Mouse (Mus musculus) hindbrain, embryonic 10.5 days (tissue): ENCODE results near the gene Chchd1. TPM values are rescaled to one million over a fixed set of nuclear protein-coding genes. Genes with fewer than 3 reads are reported as not detected.
"Not testable (repeated sequence)": the region's sequence is repeated elsewhere in the genome, so short reads cannot be mapped to it uniquely, and the experiment has no call there.

ENCODE experiments used
- DNase-seq: peaks from one replicate; pipeline ENCODE4 v3.0.0-alpha.2; 2017; ENCODE audit warnings: low spot score
- H3K27ac ChIP-seq: fragments of 300-500 bp; sonication (generic); 2 replicates; pipeline ENCODE4 v1.5.1; 2016; ENCODE audit warnings: mild to moderate bottlenecking, moderate library complexity
- H3K27me3 ChIP-seq: fragments of 300-500 bp; sonication (generic); 2 replicates; pipeline ENCODE4 v1.6.1; 2016; ENCODE audit warnings: mild to moderate bottlenecking; ENCODE audit not compliant: poor library complexity, insufficient read depth, severe bottlenecking
- H3K36me3 ChIP-seq: fragments of 300-500 bp; sonication (generic); 2 replicates; pipeline ENCODE4 v1.6.1; 2016; ENCODE audit warnings: mild to moderate bottlenecking, moderate library complexity
- H3K4me1 ChIP-seq: fragments of 300-500 bp; sonication (generic); replicated peaks from 2 replicates; pipeline ENCODE4 v1.6.1; 2016; ENCODE audit warnings: mild to moderate bottlenecking
- H3K4me3 ChIP-seq: fragments of 300-500 bp; sonication (generic); 2 replicates; pipeline ENCODE4 v1.5.1; 2016; ENCODE audit warnings: mild to moderate bottlenecking, moderate library complexity
- H3K9me3 ChIP-seq: fragments of 300-500 bp; sonication (generic); 2 replicates; pipeline ENCODE4 v1.6.1; 2016; ENCODE audit warnings: mild to moderate bottlenecking, moderate library complexity
- WGBS: fragments of 180-500 bp; shearing (Covaris S2); methylation state at CpG from one replicate; pipeline ENCODE4 v1.1.7; 2016; 5-methylcytosine and 5-hydroxymethylcytosine counted together
- polyA plus RNA-seq: library from polyadenylated mRNA; unstranded; fragments of >200 nt; fragmentation: Nextera tagmentation; extraction: Ambion mirVana; gene quantifications from 2 replicates; pipeline ENCODE4 v1.2.1, GENCODE M21; 2016

Chchd1 gene
- polyA plus RNA-seq, 1 experiment from 2014 or later = 263 TPM

DNA sequence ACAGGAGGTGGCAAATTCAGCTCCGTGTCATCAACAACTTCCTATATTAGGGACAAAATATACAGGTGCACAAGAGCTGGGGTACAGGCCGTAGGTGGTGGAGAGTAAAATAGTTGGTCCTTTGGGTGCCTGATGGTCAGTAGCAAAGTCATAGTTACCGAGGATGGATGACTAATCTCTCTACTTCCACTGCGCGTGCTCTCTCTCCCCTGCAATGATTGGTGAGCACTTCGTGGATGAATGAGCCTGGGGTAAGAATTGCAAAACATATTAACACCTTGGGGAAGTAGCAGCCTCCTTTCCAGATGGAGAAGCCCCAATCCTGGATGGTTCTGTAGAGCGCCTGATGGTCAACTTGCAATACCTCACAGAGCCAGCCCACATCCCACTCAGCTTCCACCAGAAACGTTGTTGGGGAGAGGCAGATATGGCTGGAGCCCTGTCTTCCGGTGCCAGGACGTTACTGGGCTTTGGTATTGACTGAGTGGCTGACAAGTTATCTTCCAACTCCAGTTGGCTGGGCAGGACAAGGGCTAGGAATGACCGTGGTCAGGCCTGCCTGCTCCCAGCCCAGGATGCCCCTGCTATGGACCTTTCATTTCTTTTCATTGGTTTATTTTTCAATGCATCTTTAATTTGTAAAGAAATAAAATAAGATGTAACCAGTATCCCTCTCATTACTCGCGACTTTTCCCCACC lies 8.5 kb upstream of the Chchd1 start:
- DNase-seq = no peak
- WGBS = 50% methylated on average over 13 of the region's 13 CpGs
- Histone ChIP-seq H3K9me3 (no peaks in the 10 kb centered on the region), H3K27ac (peak overlapping the region; percentile 97), H3K27me3 (no peaks in the 10 kb centered on the region), H3K36me3 (peaks cover 71% of the 10 kb centered on the region), H3K4me3 (peak overlapping the region; percentile 93), H3K4me1 (peaks cover 45% of the 10 kb centered on the region)

- peaks cover 45% of the 10 kb centered on the region for H3K4me1 ChIP-seq
These were observed 7.7 kb upstream of the Chchd1 start, which contains the start of gene Fut11 for GRCm38 (mm10) chr14:20694884-20695760. Gene Fut11, plus strand, starts transcription at chr14:20694968.

GRCm38 (mm10) chr14:20695761-20696520 lies 6.9 kb upstream of the Chchd1 start:
- H3K36me3 ChIP-seq = peaks cover 69% of the 10 kb centered on the region
- 15% methylated on average over 27 of the region's 27 CpGs for WGBS
- H3K4me3 ChIP-seq = peak overlapping the region; percentile 93
- H3K9me3 ChIP-seq = no peaks in the 10 kb centered on the region
- no peaks in the 10 kb centered on the region for H3K27me3 ChIP-seq
- no peak for DNase-seq
- peaks cover 51% of the 10 kb centered on the region for H3K4me1 ChIP-seq
- peak overlapping the region; percentile 97 for H3K27ac ChIP-seq

More at GRCm38 (mm10) chr14:20694884-20695760, 7.7 kb upstream of the Chchd1 start, which contains the start of gene Fut11:
- Histone ChIP-seq H3K4me3 (peak within 1 kb of the TSS; percentile 93), H3K36me3 (peaks cover 71% of the 10 kb centered on the region), H3K27me3 (no peaks in the 10 kb centered on the region), H3K27ac (peak within 1 kb of the TSS; percentile 97), H3K9me3 (no peaks in the 10 kb centered on the region)
- WGBS = under 1% methylated on average over 111 of the region's 111 CpGs
- DNase-seq = peak; percentile 88

DNA sequence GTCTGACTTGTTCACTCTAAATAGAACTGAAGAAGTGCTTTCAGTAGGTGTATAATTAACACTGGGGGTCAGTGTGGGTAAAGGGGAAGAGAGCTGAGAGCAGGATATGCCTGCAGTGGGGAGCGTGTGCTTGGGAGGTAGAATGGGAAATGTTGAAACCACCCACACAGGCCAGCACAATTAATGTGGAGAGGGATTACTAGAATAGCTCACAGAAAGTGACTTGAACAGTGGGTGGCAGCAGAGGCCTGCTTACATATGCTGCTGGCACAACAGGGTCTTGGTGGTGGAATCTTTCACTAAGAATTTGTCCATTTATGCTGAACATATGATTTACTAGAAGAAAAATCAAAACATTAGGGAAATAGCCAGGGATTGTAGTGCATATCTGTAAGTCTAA lies 5.8 kb upstream of the Chchd1 start:
- peaks cover 59% of the 10 kb centered on the region for H3K36me3 ChIP-seq
- no peaks in the 10 kb centered on the region for H3K27me3 ChIP-seq
- H3K9me3 ChIP-seq = no peaks in the 10 kb centered on the region
- 24% methylated on average over 1 of the region's 1 CpGs for WGBS
- peak overlapping the region; percentile 93 for H3K4me3 ChIP-seq
- no peak overlapping the region for H3K27ac ChIP-seq
- DNase-seq = peak; percentile 27
- peaks cover 59% of the 10 kb centered on the region for H3K4me1 ChIP-seq

DNA sequence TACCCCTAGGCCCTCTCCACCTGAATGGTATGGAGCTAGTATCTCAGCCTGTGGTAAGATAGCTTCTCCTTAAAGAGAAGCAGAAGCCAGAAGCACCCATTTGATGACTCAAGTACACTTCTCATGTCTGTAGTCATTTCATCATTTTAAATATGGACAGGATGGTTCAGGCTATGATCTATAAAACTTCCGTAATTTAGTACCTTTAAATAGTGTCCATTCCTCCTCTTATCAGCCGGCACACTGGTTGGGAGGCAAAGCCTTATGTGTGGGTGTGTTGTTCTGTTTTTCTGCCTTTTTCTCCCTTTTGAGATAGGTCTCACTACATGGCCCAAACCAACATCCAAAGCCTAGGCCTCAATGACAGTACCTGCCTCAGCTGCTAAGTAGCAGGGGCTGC lies 4.3 kb upstream of the Chchd1 start:
- WGBS = 88% methylated on average over 2 of the region's 2 CpGs
- H3K36me3 ChIP-seq = peaks cover 43% of the 10 kb centered on the region
- no peak for DNase-seq
- no peak overlapping the region for H3K27ac ChIP-seq
- no peaks in the 10 kb centered on the region for H3K27me3 ChIP-seq
- no peaks in the 10 kb centered on the region for H3K9me3 ChIP-seq
- H3K4me1 ChIP-seq = peaks cover 62% of the 10 kb centered on the region
- H3K4me3 ChIP-seq = no peak overlapping the region

GRCm38 (mm10) chr14:20700362-20700761 lies 2.4 kb upstream of the Chchd1 start:
- no peak overlapping the region for H3K4me3 ChIP-seq

DNA sequence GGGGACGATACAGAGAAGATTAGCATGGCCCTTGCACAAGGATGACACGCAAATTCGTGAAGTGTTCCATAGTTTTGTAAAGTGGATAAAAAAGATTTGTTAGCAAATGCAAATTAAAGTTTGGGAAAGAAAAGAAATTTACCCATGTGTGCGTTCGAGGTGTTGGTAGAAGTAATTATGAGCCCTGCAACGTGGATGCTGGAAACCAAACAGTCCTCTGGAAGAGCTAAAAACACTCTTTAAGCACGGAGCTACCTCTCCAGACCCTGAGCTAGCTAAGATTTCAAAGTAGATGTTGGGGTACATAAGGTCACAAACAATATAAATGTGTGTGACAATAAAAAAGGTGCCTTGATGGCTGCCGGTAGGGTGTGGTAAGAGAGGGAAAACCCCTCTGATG lies 1.3 kb upstream of the Chchd1 start:
- Histone ChIP-seq H3K9me3 (no peaks in the 10 kb centered on the region), H3K27ac (no peak overlapping the region), H3K27me3 (no peaks in the 10 kb centered on the region), H3K4me1 (peaks cover 48% of the 10 kb centered on the region), H3K4me3 (peak overlapping the region; percentile 67; the same call in 1 of the 2 replicates), H3K36me3 (peaks cover 53% of the 10 kb centered on the region)
- 86% methylated on average over 8 of the region's 8 CpGs for WGBS
- DNase-seq = no peak

More at GRCm38 (mm10) chr14:20700362-20700761, 2.4 kb upstream of the Chchd1 start:
- H3K27ac ChIP-seq = no peak overlapping the region
- DNase-seq = no peak
- no peaks in the 10 kb centered on the region for H3K9me3 ChIP-seq
- H3K4me1 ChIP-seq = peaks cover 60% of the 10 kb centered on the region
- no peaks in the 10 kb centered on the region for H3K27me3 ChIP-seq
- peaks cover 47% of the 10 kb centered on the region for H3K36me3 ChIP-seq
- WGBS = 90% methylated on average over 3 of the region's 3 CpGs

GRCm38 (mm10) chr14:20702096-20702740 lies 588 bp upstream of the Chchd1 start:
- 17% methylated on average over 15 of the region's 15 CpGs for WGBS
- H3K9me3 ChIP-seq = no peaks in the 10 kb centered on the region
- peaks cover 41% of the 10 kb centered on the region for H3K4me1 ChIP-seq
- H3K27ac ChIP-seq = peak overlapping the region; percentile 95
- peaks cover 53% of the 10 kb centered on the region for H3K36me3 ChIP-seq
- DNase-seq = no peak
- no peaks in the 10 kb centered on the region for H3K27me3 ChIP-seq
- H3K4me3 ChIP-seq = peak overlapping the region; percentile 67

GRCm38 (mm10) chr14:20703461-20703860 lies 655 bp downstream of the Chchd1 start:
- Histone ChIP-seq H3K36me3 (peaks cover 44% of the 10 kb centered on the region), H3K4me3 (peak overlapping the region; percentile 67), H3K27ac (peak overlapping the region; percentile 95), H3K4me1 (peaks cover 35% of the 10 kb centered on the region)
- DNase-seq, H3K9me3 ChIP-seq, H3K27me3 ChIP-seq: not testable (repeated sequence)
- 11% methylated on average over 8 of the region's 8 CpGs for WGBS

- peak within 1 kb of the TSS; percentile 94 for H3K27ac ChIP-seq
- under 1% methylated on average over 80 of the region's 80 CpGs for WGBS
These were observed 4.7 kb downstream of the Chchd1 start, which contains the start of gene Zswim8 for GRCm38 (mm10) chr14:20707201-20708190. Gene Zswim8, plus strand, starts transcription at chr14:20707552.

GRCm38 (mm10) chr14:20708239-20708638 lies 5.4 kb downstream of the Chchd1 start:
- Histone ChIP-seq H3K4me1 (peaks cover 25% of the 10 kb centered on the region), H3K4me3 (peak overlapping the region; percentile 83), H3K27me3 (no peaks in the 10 kb centered on the region), H3K36me3 (peaks cover 55% of the 10 kb centered on the region), H3K27ac (peak overlapping the region; percentile 94), H3K9me3 (no peaks in the 10 kb centered on the region)
- no peak for DNase-seq
- 11% methylated on average over 10 of the region's 10 CpGs for WGBS

More at GRCm38 (mm10) chr14:20707201-20708190, 4.7 kb downstream of the Chchd1 start, which contains the start of gene Zswim8:
- Histone ChIP-seq H3K9me3 (no peaks in the 10 kb centered on the region), H3K4me3 (peak within 1 kb of the TSS; percentile 83), H3K4me1 (peaks cover 25% of the 10 kb centered on the region), H3K27me3 (no peaks in the 10 kb centered on the region), H3K36me3 (peaks cover 48% of the 10 kb centered on the region)
- peak; percentile 92 for DNase-seq
